Mouse (Mus musculus) lung, postnatal 0 days (tissue): ENCODE measurements around the gene Cdc42ep5. TPM values are rescaled to one million over a fixed set of nuclear protein-coding genes. Genes with fewer than 3 reads are reported as not detected.

Source experiments
- ATAC-seq: fragments of 200-750 bp; cut with Nextera tagmentation; 2 replicates; pipeline ENCODE4 v1.8.0; 2017; ENCODE audit warnings: moderate library complexity
- DNase-seq: peaks from one replicate; pipeline ENCODE4 v3.0.0-alpha.2; 2016; ENCODE audit warnings: low spot score
- H3K27ac ChIP-seq: fragments of 300-500 bp; sonication (generic); 2 replicates; pipeline ENCODE4 v1.5.1; 2014; ENCODE audit warnings: antibody characterized with exemption, mild to moderate bottlenecking, low read length, mixed read lengths
- H3K27me3 ChIP-seq: fragments of 300-500 bp; sonication (generic); replicated peaks from 2 replicates; pipeline ENCODE4 v1.6.1; 2014; ENCODE audit warnings: low read length, mixed read lengths; ENCODE audit not compliant: insufficient read depth
- H3K36me3 ChIP-seq: fragments of 300-500 bp; sonication (generic); 2 replicates; pipeline ENCODE4 v1.6.1; 2014; ENCODE audit warnings: low read length, mixed read lengths; ENCODE audit not compliant: insufficient read depth
- H3K4me1 ChIP-seq: fragments of 300-500 bp; sonication (generic); 2 replicates; pipeline ENCODE4 v1.6.1; 2014; ENCODE audit warnings: antibody characterized with exemption, low read depth, low read length, mixed read lengths; ENCODE audit not compliant: insufficient read depth
- H3K4me2 ChIP-seq: fragments of 300-500 bp; sonication (generic); replicated peaks from 2 replicates; pipeline ENCODE4 v1.6.1; 2014; ENCODE audit warnings: low read depth, mild to moderate bottlenecking, low read length, moderate library complexity, mixed read lengths
- H3K4me3 ChIP-seq: fragments of 300-500 bp; sonication (generic); 2 replicates; pipeline ENCODE4 v1.5.1; 2014; ENCODE audit warnings: low read depth, low read length
- H3K9ac ChIP-seq: fragments of 300-500 bp; sonication (generic); replicated peaks from 2 replicates; pipeline ENCODE4 v1.6.1; 2014; ENCODE audit warnings: low read depth, mild to moderate bottlenecking
- H3K9me3 ChIP-seq: fragments of 300-500 bp; sonication (generic); 2 replicates; pipeline ENCODE4 v1.6.1; 2016; ENCODE audit warnings: low read length, mixed read lengths
- CTCF ChIP-seq: IDR thresholded peaks from 2 replicates; pipeline ENCODE4 v1.5.1; 2016; ENCODE audit warnings: antibody characterized with exemption, mild to moderate bottlenecking
- EP300 ChIP-seq: IDR thresholded peaks from 2 replicates; pipeline ENCODE4 v1.6.1; 2016; ENCODE audit warnings: antibody characterized with exemption, mild to moderate bottlenecking, control low read depth
- WGBS: fragments of 180-500 bp; shearing (Covaris S2); extraction: QIAGEN DNeasy Blood & Tissue Kit; methylation state at CpG from one replicate; pipeline ENCODE4 v1.1.7; 2014; 5-methylcytosine and 5-hydroxymethylcytosine counted together
- polyA plus RNA-seq: library from polyadenylated mRNA; unstranded; fragments of >200 nt; fragmentation: Nextera tagmentation; extraction: Ambion mirVana; gene quantifications from 2 replicates; pipeline ENCODE4 v1.2.1, GENCODE M21; 2015

Cdc42ep5 gene
- polyA plus RNA-seq, 1 experiment from 2014 or later: 46.7 TPM

DNA sequence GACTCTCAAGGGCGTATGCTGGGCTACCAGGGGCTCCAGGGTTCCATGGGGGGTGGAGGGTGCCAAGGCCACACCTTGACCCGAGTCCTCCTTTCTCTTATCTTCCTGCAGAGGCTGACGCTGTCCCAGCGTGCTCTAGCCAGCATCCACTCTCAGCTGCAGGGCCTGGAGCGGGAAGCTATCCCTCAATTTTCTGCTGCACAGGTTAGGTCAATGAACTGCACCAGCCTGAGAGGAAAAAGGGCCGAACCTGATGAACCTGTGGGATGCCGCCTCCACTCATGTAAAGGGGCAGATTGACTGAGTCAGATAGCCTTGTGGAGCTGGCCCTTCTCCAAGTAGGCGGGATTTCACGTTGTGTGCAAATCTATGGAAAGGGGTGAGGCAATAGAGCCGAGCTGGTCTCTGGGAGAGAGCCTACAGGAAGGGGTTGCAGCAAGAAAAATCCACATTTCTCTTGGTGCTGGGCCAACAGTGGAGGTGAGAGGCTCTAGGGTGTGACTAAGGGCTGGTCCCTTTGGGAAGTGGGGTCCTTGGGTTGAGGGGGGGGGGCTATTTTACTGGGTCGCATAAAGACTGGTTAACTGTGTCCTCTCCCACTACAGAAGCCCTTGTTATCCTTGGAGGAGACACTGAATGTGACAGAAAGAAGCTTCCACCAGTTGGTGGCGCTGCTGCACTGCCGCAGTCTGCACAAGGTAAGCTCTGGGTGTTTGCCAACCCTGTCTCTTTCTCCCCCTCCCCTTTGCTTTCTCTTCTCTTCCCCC, 33.8 kb downstream of the Cdc42ep5 start:
- Histone ChIP-seq H3K27ac (no peak overlapping the region), H3K9me3 (no peaks in the 10 kb centered on the region), H3K4me2 (no peak overlapping the region), H3K4me3 (no peak overlapping the region), H3K36me3 (no peaks in the 10 kb centered on the region), H3K9ac (no peak overlapping the region), H3K27me3 (no peaks in the 10 kb centered on the region), H3K4me1 (no peaks in the 10 kb centered on the region)
- TF ChIP-seq CTCF (peak; percentile 93), EP300 (no peak)
- ATAC-seq (peak; percentile 72), DNase-seq (peak; percentile 88)
- WGBS: 26% methylated on average over 12 of the region's 13 CpGs

GRCm38 (mm10) chr7:4128860-4129259, 35.8 kb downstream of the Cdc42ep5 start:
- DNase-seq (peak; percentile 47), ATAC-seq (peak; percentile 37)
- no peak overlapping the region for H3K4me3 ChIP-seq
- TF ChIP-seq EP300 (0 out of 2 replicates have a peak, but pooled peaks have one; percentile 26), CTCF (no peak)
- H3K27me3 ChIP-seq: no peaks in the 10 kb centered on the region
- H3K27ac ChIP-seq: no peak overlapping the region
- no peak overlapping the region for H3K4me2 ChIP-seq
- no peaks in the 10 kb centered on the region for H3K9me3 ChIP-seq
- H3K4me1 ChIP-seq: no peaks in the 10 kb centered on the region
- H3K9ac ChIP-seq: no peak overlapping the region
- 39% methylated on average over 6 of the region's 6 CpGs for WGBS
- no peaks in the 10 kb centered on the region for H3K36me3 ChIP-seq

DNA sequence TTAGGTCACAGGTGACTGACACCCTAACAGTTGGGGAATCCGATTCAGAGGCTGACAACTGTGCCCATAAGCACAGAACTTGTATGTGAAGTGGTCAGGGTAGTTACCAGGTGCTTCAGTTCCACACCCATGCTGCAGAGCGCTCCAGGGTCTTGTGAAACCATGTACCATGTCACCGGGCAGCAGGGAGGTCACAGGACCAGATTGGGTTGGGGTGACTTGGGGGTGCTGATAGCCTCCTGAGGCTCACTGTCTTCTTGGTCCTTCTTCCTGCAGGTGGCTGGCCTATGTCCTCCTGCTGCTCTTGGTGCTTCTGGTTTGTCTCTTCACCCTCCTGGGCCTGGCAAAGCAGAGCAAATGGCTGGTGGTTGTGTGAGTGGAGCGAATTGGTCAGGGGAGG, 36.8 kb downstream of the Cdc42ep5 start:
- Histone ChIP-seq H3K36me3 (no peaks in the 10 kb centered on the region), H3K27ac (no peak overlapping the region), H3K9ac (no peak overlapping the region), H3K4me3 (no peak overlapping the region), H3K27me3 (no peaks in the 10 kb centered on the region), H3K4me2 (no peak overlapping the region), H3K9me3 (no peaks in the 10 kb centered on the region), H3K4me1 (no peaks in the 10 kb centered on the region)
- TF ChIP-seq EP300 (no peak), CTCF (no peak)
- ATAC-seq (no peak), DNase-seq (no peak)
- 88% methylated on average over 4 of the region's 4 CpGs for WGBS

GRCm38 (mm10) chr7:4126992-4127785, 37.5 kb downstream of the Cdc42ep5 start:
- no peaks in the 10 kb centered on the region for H3K4me1 ChIP-seq
- H3K4me3 ChIP-seq: no peak overlapping the region
- TF ChIP-seq CTCF: no peak
- TF ChIP-seq EP300: no peak
- WGBS: 86% methylated on average over 11 of the region's 11 CpGs
- no peak overlapping the region for H3K4me2 ChIP-seq
- no peak for DNase-seq
- ATAC-seq: no peak
- no peaks in the 10 kb centered on the region for H3K27me3 ChIP-seq
- H3K9ac ChIP-seq: no peak overlapping the region
- H3K36me3 ChIP-seq: no peaks in the 10 kb centered on the region
- H3K9me3 ChIP-seq: no peaks in the 10 kb centered on the region
- no peak overlapping the region for H3K27ac ChIP-seq

GRCm38 (mm10) chr7:4125306-4125705, 39.4 kb downstream of the Cdc42ep5 start:
- H3K36me3 ChIP-seq: no peaks in the 10 kb centered on the region
- no peaks in the 10 kb centered on the region for H3K4me1 ChIP-seq
- no peak overlapping the region for H3K4me2 ChIP-seq
- TF ChIP-seq CTCF (peak; percentile 40), EP300 (no peak)
- DNase-seq: no peak
- H3K4me3 ChIP-seq: no peak overlapping the region
- H3K9ac ChIP-seq: no peak overlapping the region
- ATAC-seq: no peak
- WGBS: 23% methylated on average over 9 of the region's 9 CpGs
- no peak overlapping the region for H3K27ac ChIP-seq
- no peaks in the 10 kb centered on the region for H3K27me3 ChIP-seq
- H3K9me3 ChIP-seq: no peaks in the 10 kb centered on the region

DNA sequence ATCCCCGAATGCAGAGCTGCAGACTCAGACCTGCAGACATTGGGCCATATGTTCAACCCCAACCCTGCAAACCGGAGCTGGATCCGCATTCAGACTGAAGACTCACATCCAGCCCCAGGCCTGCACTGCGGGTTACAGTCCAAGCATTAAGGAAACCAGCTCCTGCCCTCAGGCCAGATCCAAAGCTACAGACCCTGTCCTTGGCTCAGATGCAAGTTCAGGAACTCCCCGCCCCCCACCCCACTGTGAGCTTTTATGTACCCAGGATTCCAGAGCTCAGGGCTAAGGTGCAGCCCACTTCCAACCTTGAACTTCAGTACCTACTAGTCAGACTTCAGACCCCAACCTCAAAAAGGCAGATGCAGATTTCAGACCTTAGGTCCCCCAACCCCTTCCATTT, 39.8 kb downstream of the Cdc42ep5 start:
- H3K27ac ChIP-seq: no peak overlapping the region
- no peaks in the 10 kb centered on the region for H3K36me3 ChIP-seq
- no peak for ATAC-seq
- H3K9ac ChIP-seq: no peak overlapping the region
- WGBS: 23% methylated on average over 5 of the region's 5 CpGs
- no peaks in the 10 kb centered on the region for H3K4me1 ChIP-seq
- 0 out of 2 replicates have a peak, but pooled peaks cover under 1% of the 10 kb centered on the region for H3K27me3 ChIP-seq
- no peak overlapping the region for H3K4me3 ChIP-seq
- H3K4me2 ChIP-seq: no peak overlapping the region
- H3K9me3 ChIP-seq: no peaks in the 10 kb centered on the region
- DNase-seq: no peak
- TF ChIP-seq EP300: no peak
- TF ChIP-seq CTCF: no peak
